Mouse (Mus musculus) embryonic facial prominence, embryonic 14.5 days (tissue): ENCODE results near the gene Tmem242. TPM values are rescaled to one million over a fixed set of nuclear protein-coding genes. Genes with fewer than 3 reads are reported as not detected.
A peak's percentile ranks its signal among the peaks of the same experiment; 100 is the strongest.

Experiments used
- ATAC-seq: fragments of 200-750 bp; cut with Nextera tagmentation; 2 replicates; pipeline ENCODE4 v1.8.0; 2017; ENCODE audit warnings: low read depth, moderate number of reproducible peaks, moderate TSS enrichment
- DNase-seq: peaks from one replicate; pipeline ENCODE4 v3.0.0-alpha.2; 2015; ENCODE audit warnings: low spot score
- H3K27ac ChIP-seq: fragments of 300-500 bp; sonication (generic); replicated peaks from 2 replicates; pipeline ENCODE4 v1.5.1; 2014; ENCODE audit warnings: low read depth, mild to moderate bottlenecking, low read length, moderate library complexity
- H3K27me3 ChIP-seq: fragments of 300-500 bp; sonication (generic); replicated peaks from 2 replicates; pipeline ENCODE4 v1.6.1; 2014; ENCODE audit warnings: low read length; ENCODE audit not compliant: control insufficient read depth, insufficient read depth
- H3K36me3 ChIP-seq: fragments of 300-500 bp; sonication (generic); 2 replicates; pipeline ENCODE4 v1.6.1; 2014; ENCODE audit warnings: low read length, mixed read lengths; ENCODE audit not compliant: control insufficient read depth, insufficient read depth
- H3K4me1 ChIP-seq: fragments of 300-500 bp; sonication (generic); 2 replicates; pipeline ENCODE4 v1.6.1; 2014; ENCODE audit warnings: antibody characterized with exemption, low read length; ENCODE audit not compliant: control insufficient read depth, insufficient read depth
- H3K4me2 ChIP-seq: fragments of 300-500 bp; sonication (generic); 2 replicates; pipeline ENCODE4 v1.6.1; 2014; ENCODE audit warnings: low read depth, mild to moderate bottlenecking, low read length, moderate library complexity, mixed read lengths
- H3K4me3 ChIP-seq: fragments of 300-500 bp; sonication (generic); 2 replicates; pipeline ENCODE4 v1.5.1; 2014; ENCODE audit warnings: low read depth, mild to moderate bottlenecking, low read length
- H3K9ac ChIP-seq: fragments of 300-500 bp; sonication (generic); 2 replicates; pipeline ENCODE4 v1.6.1; 2014; ENCODE audit warnings: low read depth, mild to moderate bottlenecking, low read length, moderate library complexity, mixed read lengths
- H3K9me3 ChIP-seq: fragments of 300-500 bp; sonication (generic); 2 replicates; pipeline ENCODE4 v1.6.1; 2016; ENCODE audit warnings: low read length; ENCODE audit not compliant: control insufficient read depth
- WGBS: fragments of 180-500 bp; shearing (Covaris S2); extraction: QIAGEN DNeasy Blood & Tissue Kit; methylation state at CpG from one replicate; pipeline ENCODE4 v1.1.7; 2014; 5-methylcytosine and 5-hydroxymethylcytosine counted together
- polyA plus RNA-seq: library from polyadenylated mRNA; unstranded; fragments of >200 nt; fragmentation: Nextera tagmentation; extraction: Ambion mirVana; gene quantifications from 2 replicates; pipeline ENCODE4 v1.2.1, GENCODE M21; 2014

Gene Tmem242
- polyA plus RNA-seq, 1 experiment from 2014 or later: 116 TPM

GRCm38 (mm10) chr17:5412301-5412700 is 27.8 kb downstream of the Tmem242 start:
- no peak for ATAC-seq
- H3K9me3 ChIP-seq: no peaks in the 10 kb centered on the region
- DNase-seq: no peak
- H3K4me1 ChIP-seq: no peaks in the 10 kb centered on the region
- no peak overlapping the region for H3K4me3 ChIP-seq
- H3K4me2 ChIP-seq: no peak overlapping the region
- 86% methylated on average over 8 of the region's 8 CpGs for WGBS
- H3K36me3 ChIP-seq: peaks cover 18% of the 10 kb centered on the region; the same call in 1 of the 2 replicates
- no peak overlapping the region for H3K9ac ChIP-seq
- no peaks in the 10 kb centered on the region for H3K27me3 ChIP-seq
- no peak overlapping the region for H3K27ac ChIP-seq

- H3K27ac ChIP-seq: no peak overlapping the region
- H3K4me1 ChIP-seq: no peaks in the 10 kb centered on the region; the same call in 1 of the 2 replicates
- WGBS: 92% methylated on average over 17 of the region's 17 CpGs
- ATAC-seq: no peak
- no peak for DNase-seq
- no peak overlapping the region for H3K9ac ChIP-seq
- no peak overlapping the region for H3K4me3 ChIP-seq
- peaks cover 15% of the 10 kb centered on the region; the same call in 1 of the 2 replicates for H3K36me3 ChIP-seq
- H3K4me2 ChIP-seq: no peak overlapping the region
- no peaks in the 10 kb centered on the region for H3K9me3 ChIP-seq
- H3K27me3 ChIP-seq: no peaks in the 10 kb centered on the region
Observed at GRCm38 (mm10) chr17:5411205-5411604, 28.9 kb downstream of the Tmem242 start.

- no peaks in the 10 kb centered on the region for H3K27me3 ChIP-seq
- DNase-seq (no peak), ATAC-seq (no peak)
- H3K36me3 ChIP-seq: peaks cover 15% of the 10 kb centered on the region; the same call in 1 of the 2 replicates
- no peak overlapping the region for H3K9ac ChIP-seq
- H3K4me1 ChIP-seq: no peaks in the 10 kb centered on the region; the same call in 1 of the 2 replicates
- H3K4me3 ChIP-seq: no peak overlapping the region
- H3K9me3 ChIP-seq: no peaks in the 10 kb centered on the region
- H3K4me2 ChIP-seq: no peak overlapping the region
- WGBS: 85% methylated on average over 4 of the region's 4 CpGs
- no peak overlapping the region for H3K27ac ChIP-seq
Observed at GRCm38 (mm10) chr17:5410336-5410735, 29.7 kb downstream of the Tmem242 start.

GRCm38 (mm10) chr17:5407030-5407429 is 33.0 kb downstream of the Tmem242 start:
- Histone ChIP-seq H3K27me3 (no peaks in the 10 kb centered on the region), H3K9me3 (no peaks in the 10 kb centered on the region), H3K4me2 (no peak overlapping the region; the same call in 1 of the 2 replicates), H3K36me3 (peaks cover 15% of the 10 kb centered on the region; the same call in 1 of the 2 replicates), H3K4me3 (no peak overlapping the region), H3K9ac (no peak overlapping the region), H3K27ac (no peak overlapping the region), H3K4me1 (peaks cover 5% of the 10 kb centered on the region)
- DNase-seq (no peak), ATAC-seq (no peak)
- WGBS: 67% methylated on average over 6 of the region's 6 CpGs

GRCm38 (mm10) chr17:5406566-5406965 is 33.5 kb downstream of the Tmem242 start:
- ATAC-seq (no peak), DNase-seq (peak; percentile 19)
- no peak overlapping the region for H3K9ac ChIP-seq
- H3K4me3 ChIP-seq: no peak overlapping the region
- 43% methylated on average over 10 of the region's 10 CpGs for WGBS
- H3K36me3 ChIP-seq: peaks cover 15% of the 10 kb centered on the region; the same call in 1 of the 2 replicates
- H3K27me3 ChIP-seq: no peaks in the 10 kb centered on the region
- H3K4me1 ChIP-seq: peaks cover 5% of the 10 kb centered on the region
- no peak overlapping the region; the same call in 1 of the 2 replicates for H3K4me2 ChIP-seq
- H3K27ac ChIP-seq: no peak overlapping the region
- H3K9me3 ChIP-seq: no peaks in the 10 kb centered on the region

- no peak overlapping the region for H3K4me3 ChIP-seq
- no peak overlapping the region for H3K4me2 ChIP-seq
- H3K36me3 ChIP-seq: no peaks in the 10 kb centered on the region
- DNase-seq (no peak), ATAC-seq (no peak)
- H3K27ac ChIP-seq: no peak overlapping the region
- H3K27me3 ChIP-seq: no peaks in the 10 kb centered on the region
- peaks cover 5% of the 10 kb centered on the region for H3K4me1 ChIP-seq
- 82% methylated on average over 6 of the region's 6 CpGs for WGBS
- H3K9me3 ChIP-seq: no peaks in the 10 kb centered on the region
- no peak overlapping the region for H3K9ac ChIP-seq
Observed at GRCm38 (mm10) chr17:5403885-5404284, 36.2 kb downstream of the Tmem242 start.

- Histone ChIP-seq H3K4me3 (no peak overlapping the region), H3K9ac (no peak overlapping the region), H3K4me2 (peak overlapping the region; percentile 32), H3K9me3 (no peaks in the 10 kb centered on the region), H3K27ac (no peak overlapping the region), H3K36me3 (no peaks in the 10 kb centered on the region), H3K4me1 (peaks cover 5% of the 10 kb centered on the region), H3K27me3 (no peaks in the 10 kb centered on the region)
- WGBS: 27% methylated on average over 8 of the region's 8 CpGs
- ATAC-seq (peak; percentile 79), DNase-seq (peak; percentile 66)
Observed at GRCm38 (mm10) chr17:5402624-5403023, 37.4 kb downstream of the Tmem242 start.

- ATAC-seq (0 out of 2 replicates have a peak, but pooled peaks have one; percentile 58), DNase-seq (peak; percentile 56)
- no peaks in the 10 kb centered on the region for H3K36me3 ChIP-seq
- peaks cover 5% of the 10 kb centered on the region for H3K4me1 ChIP-seq
- H3K27ac ChIP-seq: no peak overlapping the region
- H3K4me2 ChIP-seq: peak overlapping the region; percentile 32
- no peaks in the 10 kb centered on the region for H3K9me3 ChIP-seq
- H3K9ac ChIP-seq: no peak overlapping the region
- H3K27me3 ChIP-seq: no peaks in the 10 kb centered on the region
- H3K4me3 ChIP-seq: no peak overlapping the region
- WGBS: 2% methylated on average over 7 of the region's 9 CpGs
Observed at GRCm38 (mm10) chr17:5402069-5402468, 38.0 kb downstream of the Tmem242 start.

- Histone ChIP-seq H3K9ac (no peak overlapping the region), H3K4me2 (no peak overlapping the region), H3K4me1 (peaks cover 5% of the 10 kb centered on the region; the same call in 1 of the 2 replicates), H3K9me3 (no peaks in the 10 kb centered on the region), H3K36me3 (no peaks in the 10 kb centered on the region), H3K27ac (no peak overlapping the region), H3K4me3 (no peak overlapping the region), H3K27me3 (no peaks in the 10 kb centered on the region)
- ATAC-seq (no peak), DNase-seq (no peak)
- WGBS: 82% methylated on average over 10 of the region's 10 CpGs
Observed at GRCm38 (mm10) chr17:5401288-5401687, 38.8 kb downstream of the Tmem242 start.
